Mouse (Mus musculus): ENCODE measurements at regions not wholly inside any gene's neighbourhood (a gene's known extent, or its start where the extent isn't known, plus 50 kb on each side); places are given as distances from the start of the nearest gene placed in this dataset.

GRCm38 (mm10) chr16:53011847-53012246 lies 558.0 kb upstream of the Alcam start:
- no peak for DNase-seq (ENCODE audit: low read depth)

- no peak for DNase-seq (ENCODE audit: low read depth)
Observed at GRCm38 (mm10) chr16:52988852-52989397, 535.1 kb upstream of the Alcam start.

GRCm38 (mm10) chr16:52984336-52984735 lies 530.5 kb upstream of the Alcam start:
- DNase-seq (ENCODE audit: low read depth) = peak; percentile 85

- peak; percentile 23 for DNase-seq (ENCODE audit: low read depth)
Observed at GRCm38 (mm10) chr16:52980995-52981394, 527.1 kb upstream of the Alcam start.

GRCm38 (mm10) chr16:52972811-52973210 lies 518.9 kb upstream of the Alcam start:
- no peak for DNase-seq (ENCODE audit: low read depth)

GRCm38 (mm10) chr16:52947679-52948078 lies 493.8 kb upstream of the Alcam start:
- DNase-seq (ENCODE audit: low read depth) = no peak

GRCm38 (mm10) chr16:52934749-52935148 lies 480.9 kb upstream of the Alcam start:
- peak; percentile 9 for DNase-seq (ENCODE audit: low read depth)

- peak; percentile 13 for DNase-seq (ENCODE audit: low read depth)
Observed at GRCm38 (mm10) chr16:52931978-52932377, 478.1 kb upstream of the Alcam start.

GRCm38 (mm10) chr16:52892467-52893255 lies 438.8 kb upstream of the Alcam start:
- no peak for DNase-seq (ENCODE audit: low read depth)

- DNase-seq (ENCODE audit: low read depth) = peak; percentile 52
Observed at GRCm38 (mm10) chr16:52879463-52880114, 425.7 kb upstream of the Alcam start.

GRCm38 (mm10) chr16:52867833-52868232 lies 414.0 kb upstream of the Alcam start:
- peak; percentile 44 for DNase-seq (ENCODE audit: low read depth)

- no peak for DNase-seq (ENCODE audit: low read depth)
Observed at GRCm38 (mm10) chr16:52863554-52863953, 409.7 kb upstream of the Alcam start.

GRCm38 (mm10) chr16:52861263-52861662 lies 407.4 kb upstream of the Alcam start:
- DNase-seq (ENCODE audit: low read depth) = no peak

GRCm38 (mm10) chr16:52858441-52859209 lies 404.8 kb upstream of the Alcam start:
- DNase-seq (ENCODE audit: low read depth) = no peak

- DNase-seq (ENCODE audit: low read depth) = no peak
Observed at GRCm38 (mm10) chr16:52851129-52851528, 397.3 kb upstream of the Alcam start.

- no peak for DNase-seq (ENCODE audit: low read depth)
Observed at GRCm38 (mm10) chr16:52818976-52819375, 365.1 kb upstream of the Alcam start.

- no peak for DNase-seq (ENCODE audit: low read depth)
Observed at GRCm38 (mm10) chr16:52811219-52811618, 357.3 kb upstream of the Alcam start.

GRCm38 (mm10) chr16:52804365-52804764 lies 350.5 kb upstream of the Alcam start:
- no peak for DNase-seq (ENCODE audit: low read depth)

GRCm38 (mm10) chr16:52799715-52800392 lies 346.0 kb upstream of the Alcam start:
- no peak for DNase-seq (ENCODE audit: low read depth)

- DNase-seq (ENCODE audit: low read depth) = no peak
Observed at GRCm38 (mm10) chr16:52795184-52795583, 341.3 kb upstream of the Alcam start.

GRCm38 (mm10) chr16:52789946-52790345 lies 336.1 kb upstream of the Alcam start:
- DNase-seq (ENCODE audit: low read depth) = no peak

- DNase-seq (ENCODE audit: low read depth) = no peak
Observed at GRCm38 (mm10) chr16:52747744-52748143, 293.9 kb upstream of the Alcam start.

Data from 416B (cell line).